Mouse (Mus musculus) fibroblast of lung, adult 2 months (primary cell): ENCODE data around the gene Alox12e.
A peak's percentile ranks its signal among the peaks of the same experiment; 100 is the strongest.
"Not testable (repeated sequence)": the region's sequence is repeated elsewhere in the genome, so short reads cannot be mapped to it uniquely, and the experiment has no call there.

Experiments
- DNase-seq: peaks from one replicate; pipeline ENCODE4 v3.0.0-alpha.2; 2011; ENCODE audit warnings: low read depth

The Alox12e gene

DNA sequence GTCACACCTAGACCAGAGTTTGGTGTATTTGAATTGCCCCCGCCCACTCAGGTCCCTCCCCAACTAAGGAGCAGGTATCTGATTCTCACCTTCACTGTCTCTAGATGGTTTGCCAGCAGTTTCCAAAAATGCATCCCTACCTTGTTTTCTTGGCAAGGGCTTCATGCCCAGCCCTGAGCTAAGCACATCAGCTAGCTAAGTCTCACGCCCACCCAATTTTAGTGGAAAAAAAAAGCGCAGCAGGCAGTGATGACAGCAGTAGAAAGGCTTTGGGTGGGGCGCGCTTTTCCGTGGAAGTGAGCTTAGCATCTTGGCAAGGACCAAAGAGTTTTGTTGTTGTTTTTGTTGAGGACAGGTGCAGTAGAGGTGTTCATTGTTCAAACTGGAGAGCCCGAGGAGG lies at the start of gene Alox12e:
Gene Alox12e, minus strand, starts transcription at position 101 of the 400 bp plus-strand sequence.
- DNase-seq, result no peak

- not testable (repeated sequence) for DNase-seq
Observed at GRCm38 (mm10) chr11:70368626-70369025, 46.2 kb upstream of the Alox12e start.

DNA sequence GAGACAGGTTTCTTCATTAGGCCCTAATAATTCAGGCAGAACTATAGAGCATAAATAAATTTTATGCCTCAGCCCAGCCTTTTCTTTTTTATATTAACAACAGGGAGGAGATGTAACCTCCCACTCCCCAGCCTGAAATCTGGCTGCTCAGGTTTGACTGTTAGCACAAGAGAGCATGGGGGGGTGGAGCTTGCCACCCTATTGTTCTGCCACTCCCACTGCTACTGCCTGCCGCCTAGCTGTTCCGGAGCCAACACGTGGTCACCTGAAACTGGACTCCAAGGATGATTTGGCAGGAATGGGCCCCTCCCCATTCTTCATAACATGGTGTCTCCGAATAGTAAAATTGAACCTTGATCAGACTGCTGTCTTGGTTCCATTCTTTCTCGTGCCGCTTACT lies 45.3 kb upstream of the Alox12e start:
- DNase-seq, result not testable (repeated sequence)

DNA sequence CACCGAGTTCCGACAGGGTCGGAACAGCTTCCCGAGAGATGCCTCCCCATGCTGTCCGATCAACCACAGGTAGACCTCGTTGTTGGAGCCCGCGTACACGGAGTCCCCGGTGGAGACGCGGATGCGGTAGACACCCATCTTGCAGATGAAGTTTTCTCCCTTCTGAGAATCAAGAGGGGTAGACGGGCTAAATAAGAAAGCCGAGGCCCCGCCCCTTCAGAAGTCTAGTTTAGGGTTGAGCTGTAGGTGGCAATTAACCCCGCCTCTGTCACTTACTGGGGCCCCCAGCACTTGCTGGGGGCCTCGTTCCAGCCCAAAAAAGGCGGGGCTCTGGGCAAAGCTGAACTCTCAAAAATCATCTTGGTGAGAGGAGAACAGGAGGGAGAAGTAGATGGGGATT lies 29.4 kb upstream of the Alox12e start, which contains the start of gene Alox15:
Gene Alox15, minus strand, starts transcription at position 164 of the 400 bp plus-strand sequence.
- no peak for DNase-seq

DNA sequence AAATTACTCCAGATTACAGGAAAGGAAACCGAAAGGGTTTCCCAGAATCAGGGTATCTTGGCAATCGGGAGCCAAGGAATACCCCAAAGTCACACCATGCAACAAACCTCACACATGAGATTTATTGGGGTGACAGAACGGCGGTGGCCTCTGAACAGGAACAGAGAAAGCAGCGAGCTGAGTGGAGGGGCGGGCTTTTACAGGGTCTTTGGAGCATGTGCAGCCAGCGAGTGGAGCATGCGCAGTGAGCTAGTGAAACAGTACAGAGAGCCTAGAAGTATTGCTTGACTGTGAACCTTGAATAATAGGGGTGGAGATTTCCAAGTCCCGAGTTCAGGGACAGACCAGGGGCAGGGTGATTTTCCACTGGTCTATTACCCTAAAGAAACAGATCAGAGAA lies 26.2 kb upstream of the Alox12e start:
- DNase-seq, result no peak

- no peak for DNase-seq
Observed at GRCm38 (mm10) chr11:70347861-70348260, 25.4 kb upstream of the Alox12e start.

DNA sequence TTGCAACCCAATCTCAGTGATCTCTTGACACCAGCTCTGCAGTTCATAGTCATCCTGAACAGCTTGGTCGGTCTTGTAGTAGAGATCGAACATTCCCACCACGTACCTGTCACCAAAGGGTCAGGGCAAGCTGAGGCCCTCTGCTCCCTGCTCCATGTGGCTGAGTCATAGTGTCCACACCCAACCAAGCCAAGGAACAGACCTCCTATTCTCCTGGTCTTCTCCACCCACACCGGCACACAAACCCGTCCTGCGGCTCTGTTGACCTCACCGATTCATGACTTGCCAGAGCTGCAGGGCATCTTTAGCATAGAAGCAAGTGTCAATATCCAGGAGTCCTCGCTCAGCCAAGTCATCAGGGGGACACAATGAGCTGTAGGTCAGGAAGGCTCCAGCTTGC lies 23.1 kb upstream of the Alox12e start:
- DNase-seq, result no peak

GRCm38 (mm10) chr11:70345061-70345460 lies 22.6 kb upstream of the Alox12e start:
- DNase-seq, result no peak

DNA sequence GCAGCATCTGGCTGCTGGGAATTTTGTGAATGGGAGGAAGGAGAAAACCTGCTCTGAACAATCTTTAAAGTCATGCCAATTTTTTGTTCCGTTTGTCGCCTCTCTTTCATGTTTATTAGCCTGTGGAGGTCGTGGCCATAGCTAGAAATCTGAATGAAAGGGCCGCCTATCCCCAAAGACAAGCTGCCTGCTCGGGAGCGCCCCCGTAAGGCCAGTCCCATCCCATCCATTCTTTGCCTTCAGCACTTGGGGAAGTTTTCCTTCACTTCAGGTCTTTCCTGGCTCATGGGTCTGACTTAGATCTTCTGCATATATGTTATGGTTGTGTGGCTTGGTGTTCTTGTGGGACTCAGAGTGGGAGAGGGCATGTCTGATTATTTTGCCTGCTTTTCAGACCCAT lies 17.1 kb upstream of the Alox12e start:
- no peak for DNase-seq

DNA sequence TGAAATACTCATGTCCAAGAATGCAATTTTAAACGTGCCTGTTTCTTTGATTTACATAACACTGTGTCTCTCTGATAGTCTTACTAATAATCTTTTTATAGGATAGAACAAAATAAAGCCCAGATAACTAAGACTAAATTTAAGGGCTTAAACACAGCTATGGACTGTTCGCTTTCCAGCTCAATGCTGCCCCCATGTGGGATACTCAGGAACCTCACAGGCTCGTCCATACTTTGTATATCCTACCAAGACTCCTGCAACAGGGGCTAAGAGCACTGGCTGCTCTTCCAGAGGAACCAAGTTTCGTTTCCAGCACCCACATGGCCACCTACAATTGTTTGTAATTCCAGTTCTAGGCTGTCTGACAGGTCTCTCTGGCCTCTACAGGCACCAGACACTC lies 12.0 kb upstream of the Alox12e start:
- peak; percentile 33 for DNase-seq

DNA sequence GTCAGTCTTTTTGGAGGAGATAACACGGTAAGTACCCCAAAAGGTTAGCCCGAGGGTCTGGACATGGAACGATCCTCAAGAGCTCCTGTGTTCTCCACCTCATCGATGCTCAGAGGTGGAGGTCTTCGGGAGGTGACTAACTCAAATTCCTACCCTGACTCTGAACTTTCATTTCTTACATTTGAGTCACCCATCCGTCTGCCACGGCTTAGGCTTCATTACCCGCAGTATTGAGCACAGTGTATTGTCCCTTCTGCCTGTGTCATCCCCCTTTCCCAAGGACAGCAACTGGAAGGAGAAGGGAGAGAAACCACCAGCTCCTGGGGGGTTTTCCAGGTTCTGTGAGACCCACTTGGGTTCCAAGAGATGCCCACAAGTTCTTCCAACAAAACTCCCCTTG lies 2.3 kb upstream of the Alox12e start:
- no peak for DNase-seq

DNA sequence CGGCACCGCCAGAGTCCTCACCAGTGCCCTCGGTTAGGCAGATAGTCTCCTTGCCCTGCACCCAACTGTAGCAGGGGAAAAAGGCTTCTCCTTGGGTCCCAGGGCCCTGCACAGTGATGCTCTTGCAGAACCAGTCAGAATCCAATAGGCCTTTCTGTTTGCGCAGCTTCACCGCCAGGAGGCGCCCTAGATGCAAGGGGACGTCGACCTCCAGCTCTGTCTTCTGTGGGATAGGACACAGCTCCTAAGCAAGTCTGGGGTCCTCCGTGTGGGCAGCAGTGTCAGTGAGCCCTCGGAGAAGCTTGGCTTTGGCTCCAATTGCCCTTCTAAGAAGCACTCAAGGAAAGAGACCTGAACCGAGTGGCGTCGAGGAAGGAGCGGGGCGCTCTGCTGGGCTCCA lies 764 bp downstream of the Alox12e start:
- no peak for DNase-seq

GRCm38 (mm10) chr11:70319614-70320013 lies 2.8 kb downstream of the Alox12e start:
- DNase-seq, result no peak

- no peak for DNase-seq
Observed at GRCm38 (mm10) chr11:70313833-70314232, 8.6 kb downstream of the Alox12e start.

GRCm38 (mm10) chr11:70309341-70309740 lies 13.1 kb downstream of the Alox12e start:
- no peak for DNase-seq

GRCm38 (mm10) chr11:70308296-70308695 lies 14.1 kb downstream of the Alox12e start:
- no peak for DNase-seq

GRCm38 (mm10) chr11:70306159-70306558 lies 16.3 kb downstream of the Alox12e start:
- DNase-seq, result no peak

DNA sequence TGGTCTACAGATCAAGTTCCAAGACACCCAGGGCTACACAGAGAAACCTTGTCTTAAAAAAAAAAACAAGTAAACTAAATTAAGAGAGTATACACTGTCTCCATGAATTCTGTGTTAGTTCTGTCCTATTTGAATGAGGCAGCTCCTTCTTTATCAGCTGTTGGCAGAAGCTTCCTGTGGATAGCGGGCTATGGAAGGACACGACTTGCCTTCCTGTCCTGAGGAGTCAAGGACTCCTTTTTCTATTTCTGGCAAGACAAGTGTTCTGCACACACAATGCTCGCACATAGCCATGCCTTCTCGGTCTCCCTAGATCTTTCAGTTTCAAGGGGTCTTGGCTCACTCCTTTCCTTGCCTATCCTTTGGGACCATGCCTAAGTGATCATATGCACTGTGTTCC lies 20.1 kb downstream of the Alox12e start:
- DNase-seq, result no peak

DNA sequence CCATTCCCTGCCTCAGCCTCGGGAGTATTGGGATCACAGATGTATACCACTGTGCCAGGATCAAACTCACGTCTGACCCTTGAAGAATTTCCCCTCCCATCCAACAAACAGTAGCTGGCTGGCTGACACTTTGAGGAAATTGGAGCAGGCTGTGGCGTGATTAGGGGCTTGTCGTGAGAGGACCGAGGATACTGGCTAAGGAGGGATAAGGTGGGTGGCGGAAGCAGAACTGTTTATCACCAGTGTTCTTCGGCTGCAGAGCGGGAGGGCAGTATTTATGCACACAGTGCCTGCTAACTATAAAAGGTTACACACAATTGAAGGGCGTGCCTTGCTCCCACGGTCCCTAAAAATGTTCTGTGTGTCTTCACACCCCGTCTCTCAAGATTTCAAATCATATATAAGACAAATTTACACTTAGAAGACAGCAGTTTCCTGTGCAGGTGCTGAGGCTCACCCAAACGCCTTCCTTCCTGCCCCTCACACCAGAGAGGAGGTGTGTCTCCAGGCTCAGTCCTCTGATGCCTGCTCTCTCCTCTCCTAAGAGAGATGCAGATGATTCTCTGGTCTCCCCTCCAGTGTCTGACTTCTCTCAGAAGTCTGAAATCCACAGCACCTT lies 24.5 kb downstream of the Alox12e start:
- no peak for DNase-seq

DNA sequence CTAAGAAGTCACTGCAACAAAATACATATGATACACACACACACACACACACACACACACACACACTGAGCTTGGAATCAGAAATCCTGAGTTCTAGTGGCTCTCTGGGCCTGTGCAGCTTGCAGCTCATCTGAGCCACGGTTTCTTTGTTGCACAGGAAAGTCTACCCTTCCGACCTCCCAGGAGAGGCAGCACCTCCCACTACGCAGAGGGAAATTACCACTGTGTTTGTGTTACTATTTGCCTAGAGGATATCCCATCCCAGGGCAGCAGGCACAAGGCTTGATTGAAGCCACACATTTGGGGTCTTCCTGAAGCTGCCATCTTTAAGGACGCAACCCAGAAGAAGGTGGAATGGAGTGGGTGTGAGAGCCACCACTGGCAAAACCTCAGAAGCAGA lies 25.0 kb downstream of the Alox12e start:
- no peak for DNase-seq

DNA sequence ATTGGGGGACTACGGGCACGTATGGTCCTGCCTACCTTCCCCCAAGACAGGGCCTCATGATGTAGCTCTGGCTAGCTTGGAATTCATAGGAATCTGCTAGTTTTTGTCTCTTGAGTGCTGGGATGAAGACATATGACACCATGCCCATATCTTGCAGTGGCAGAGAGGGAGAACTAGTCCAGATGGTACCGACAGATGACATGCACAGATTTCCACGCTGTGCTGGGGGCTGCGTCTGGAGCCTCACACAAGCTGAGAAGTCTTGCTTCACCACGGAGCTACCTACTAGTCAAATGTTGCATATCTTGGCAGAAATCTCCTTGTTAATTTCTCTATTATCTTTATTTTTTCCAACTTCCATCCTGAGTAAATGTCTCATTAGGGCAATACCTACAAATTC lies 28.5 kb downstream of the Alox12e start:
- no peak for DNase-seq

DNA sequence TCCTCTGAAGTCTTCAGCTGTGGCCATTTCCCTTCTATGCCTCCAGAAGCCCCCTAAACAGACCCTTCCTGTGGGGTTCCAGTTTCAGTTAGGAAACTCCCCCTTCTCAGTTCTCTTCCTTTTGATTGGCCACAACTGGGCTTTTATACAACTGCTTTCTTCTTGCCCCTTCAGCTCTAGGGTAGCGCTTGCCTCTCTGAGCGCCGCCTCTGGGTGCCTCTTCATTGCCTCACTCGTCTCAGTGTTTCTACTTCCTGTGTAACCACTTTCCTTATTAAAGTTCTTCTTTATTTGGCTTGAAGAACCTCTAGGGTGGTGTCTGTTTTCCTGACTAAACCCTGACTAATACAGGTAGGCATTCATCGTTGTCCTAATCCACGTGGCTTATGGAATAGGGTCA lies 31.2 kb downstream of the Alox12e start:
- DNase-seq, result no peak

GRCm38 (mm10) chr11:70289236-70289635 lies 33.2 kb downstream of the Alox12e start:
- DNase-seq, result no peak

DNA sequence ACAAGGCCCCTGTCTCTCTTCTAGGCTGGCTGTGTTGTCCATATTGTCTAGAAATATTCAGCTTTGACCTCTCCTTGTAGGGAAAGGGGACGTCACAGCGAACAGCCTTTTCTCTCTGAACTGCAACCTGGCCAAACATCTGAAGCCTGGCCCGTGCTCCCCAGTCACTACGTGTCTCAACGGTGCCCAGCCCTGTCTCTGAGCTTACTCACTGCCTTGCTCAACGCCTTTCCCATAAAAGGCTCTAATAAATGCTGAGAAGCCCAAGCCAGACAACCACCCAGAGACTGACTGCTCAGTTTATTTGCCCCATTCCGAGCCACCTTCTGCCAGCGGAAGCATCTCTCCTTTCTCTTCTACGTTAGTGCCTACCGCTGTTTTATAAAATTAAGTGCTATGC lies 34.3 kb downstream of the Alox12e start:
- peak; percentile 28 for DNase-seq

DNA sequence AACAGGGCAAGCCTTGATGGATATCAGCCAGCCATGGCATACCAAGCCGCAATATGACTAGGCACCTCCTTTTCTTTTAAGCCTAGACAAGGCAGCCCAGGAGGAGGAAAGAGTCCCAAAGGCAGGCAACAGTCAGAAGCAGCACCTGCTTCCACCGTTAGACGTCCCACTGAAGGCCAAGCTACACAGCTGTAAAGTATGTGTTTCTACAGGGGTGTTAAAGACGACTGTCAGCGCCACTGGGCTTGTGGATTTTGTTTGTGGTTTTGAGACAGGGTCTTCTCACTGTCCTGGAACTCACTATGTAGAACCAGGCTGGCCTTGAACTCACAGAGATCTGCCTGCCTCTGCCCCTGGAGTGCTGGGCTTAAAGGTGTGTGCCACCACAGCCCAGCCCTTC lies 36.7 kb downstream of the Alox12e start:
- no peak for DNase-seq
